Mouse (Mus musculus) olfactory bulb, adult 2 months (tissue): Measurements from ENCODE around the gene Tapt1.

Experiments
- CTCF ChIP-seq: fragments of 200-500 bp; IDR thresholded peaks from 2 replicates; pipeline ENCODE4 v1.5.1; 2012; ENCODE audit warnings: low read depth, mild to moderate bottlenecking, low read length, moderate library complexity; ENCODE audit not compliant: insufficient read depth
- POLR2A ChIP-seq: fragments of 200-500 bp; IDR thresholded peaks from 2 replicates; pipeline ENCODE4 v1.6.1; 2012; ENCODE audit warnings: mild to moderate bottlenecking, low read depth, low read length, moderate library complexity; ENCODE audit not compliant: insufficient read depth

DNA sequence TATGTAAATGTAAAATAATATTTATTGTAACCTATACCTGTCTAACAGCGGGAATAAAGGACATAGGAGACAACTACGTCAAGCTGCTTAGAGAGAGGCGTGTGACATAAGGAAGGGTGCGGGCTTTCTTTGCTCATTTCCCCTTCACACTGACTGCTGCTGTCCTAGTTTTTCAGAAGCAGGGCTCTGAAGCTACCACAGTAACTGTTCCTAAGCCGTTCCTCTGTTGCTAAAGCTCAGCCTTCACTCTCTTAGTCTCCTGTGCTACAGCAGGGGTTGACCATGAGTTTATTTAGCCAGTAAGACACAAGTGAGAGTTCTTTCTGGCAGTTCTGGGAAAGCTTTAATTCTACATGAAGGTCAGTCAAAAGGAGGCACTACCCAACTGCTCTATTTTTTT is 13.0 kb downstream of the Tapt1 start:
- TF ChIP-seq POLR2A, result no peak
- TF ChIP-seq CTCF, result no peak
